Mouse (Mus musculus): ENCODE data around the gene Usp12. TPM values are rescaled to one million over a fixed set of nuclear protein-coding genes. Genes with fewer than 3 reads are reported as not detected.

The Usp12 gene
- total and polyA plus RNA-seq, 3 experiments = 24.5 TPM; not detected in 1

GRCm38 (mm10) chr5:146839760-146840159 is 45.0 kb upstream of the Usp12 start:
- H3K27ac ChIP-seq (ENCODE audit: control insufficient read depth, low read depth, low read length) = no peak overlapping the region
- H3K79me2 ChIP-seq (ENCODE audit: control insufficient read depth, insufficient read depth, low read length, poor library complexity) = peaks cover 1% of the 10 kb centered on the region; the same call in 1 of the 2 replicates
- peaks cover 6 to 12% of the 10 kb centered on the region in 2 experiments for H3K36me3 ChIP-seq (ENCODE audit: control insufficient read depth in 1 of 2, insufficient read depth in 2 of 2, low read length in 2 of 2)
- no peaks in the 10 kb centered on the region for H3K9me3 ChIP-seq (replicated peaks; ENCODE audit: insufficient read depth, low read length)
- H3K4me1 ChIP-seq (ENCODE audit: control insufficient read depth in 1 of 2, insufficient read depth in 2 of 2, low read length in 2 of 2) = peaks cover 0 to 3% of the 10 kb centered on the region in 2 experiments; a peak in 2 of 4 replicates
- DNase-seq (ENCODE audit: low read depth, low spot score) = peak; percentile 44
- H3K4me3 ChIP-seq (ENCODE audit: control insufficient read depth in 1 of 2, insufficient read depth in 1 of 2, low read depth in 2 of 2, low read length in 2 of 2) = no peak overlapping the region
- no peaks in the 10 kb centered on the region for H3K27me3 ChIP-seq (ENCODE audit: control insufficient read depth in 1 of 2, insufficient read depth in 2 of 2, low read length in 2 of 2)
- TF ChIP-seq GATA1 (IDR thresholded peaks at IDR 0.05; ENCODE audit: low read depth, low read length) (no peak), POLR2A (IDR thresholded peaks at IDR 0.05; ENCODE audit: control insufficient read depth in 1 of 2, insufficient read depth in 1 of 2, low read depth in 1 of 2, low read length in 2 of 2, poor library complexity in 1 of 2) (no peak), SMC3 (IDR thresholded peaks at IDR 0.05; ENCODE audit: low read depth, low read length) (no peak), SIN3A (IDR thresholded peaks at IDR 0.05; ENCODE audit: low read length) (no peak), POLR2AphosphoS5 (IDR thresholded peaks at IDR 0.05; ENCODE audit: borderline replicate concordance, low read depth, low read length) (no peak), EP300 (IDR thresholded peaks at IDR 0.05; ENCODE audit: low read depth in 1 of 2, low read length in 2 of 2) (no peak), CTCF (IDR thresholded peaks at IDR 0.05 in 2 of 3, conservative IDR thresholded peaks at IDR 0.05 in 1 of 3; ENCODE audit: control insufficient read depth in 1 of 3, insufficient read depth in 1 of 3, low read depth in 2 of 3, low read length in 3 of 3, poor library complexity in 1 of 3, severe bottlenecking in 1 of 3) (no peak), E2F4 (IDR thresholded peaks at IDR 0.05; ENCODE audit: borderline replicate concordance, low read depth, low read length) (no peak), MAZ (IDR thresholded peaks at IDR 0.05; ENCODE audit: low read depth, low read length) (no peak), RAD21 (IDR thresholded peaks at IDR 0.05; ENCODE audit: low read depth, low read length) (no peak), HCFC1 (IDR thresholded peaks at IDR 0.05; ENCODE audit: low read depth, low read length) (no peak), CHD1 (IDR thresholded peaks at IDR 0.05; ENCODE audit: low read depth, low read length) (no peak), RCOR1 (IDR thresholded peaks at IDR 0.05; ENCODE audit: low read depth, low read length) (no peak)
- no peak overlapping the region for H3K9ac ChIP-seq (ENCODE audit: control insufficient read depth, low read depth, low read length, poor library complexity, severe bottlenecking)

GRCm38 (mm10) chr5:146838836-146839648 is 44.2 kb upstream of the Usp12 start:
- peaks cover 0 to 9% of the 10 kb centered on the region in 2 experiments; a peak in 2 of 4 replicates for H3K4me1 ChIP-seq (ENCODE audit: control insufficient read depth in 1 of 2, insufficient read depth in 2 of 2, low read length in 2 of 2)
- H3K27ac ChIP-seq (ENCODE audit: control insufficient read depth, low read depth, low read length) = no peak overlapping the region
- no peaks in the 10 kb centered on the region for H3K27me3 ChIP-seq (ENCODE audit: control insufficient read depth in 1 of 2, insufficient read depth in 2 of 2, low read length in 2 of 2)
- H3K9ac ChIP-seq (ENCODE audit: control insufficient read depth, low read depth, low read length, poor library complexity, severe bottlenecking) = no peak overlapping the region
- H3K79me2 ChIP-seq (ENCODE audit: control insufficient read depth, insufficient read depth, low read length, poor library complexity) = peaks cover 7% of the 10 kb centered on the region
- TF ChIP-seq TBP (IDR thresholded peaks at IDR 0.05; ENCODE audit: low read depth, low read length) = peak; percentile 73
- 0 out of 2 replicates have a peak, but pooled peaks have one; percentile 32 for TF ChIP-seq ZMIZ1 (IDR thresholded peaks at IDR 0.05; ENCODE audit: low read depth, low read length)
- TF ChIP-seq POLR2AphosphoS2 (IDR thresholded peaks at IDR 0.05; ENCODE audit: low read length) = 0 out of 2 replicates have a peak, but pooled peaks have one; percentile 28
- TF ChIP-seq CTCF (IDR thresholded peaks at IDR 0.05 in 2 of 3, conservative IDR thresholded peaks at IDR 0.05 in 1 of 3; ENCODE audit: control insufficient read depth in 1 of 3, insufficient read depth in 1 of 3, low read depth in 2 of 3, low read length in 3 of 3, poor library complexity in 1 of 3, severe bottlenecking in 1 of 3) = peak in 1 of 3 experiments; percentile 1; a peak in 1 of 6 replicates
- TF ChIP-seq HCFC1 (IDR thresholded peaks at IDR 0.05; ENCODE audit: low read depth, low read length) = no peak
- 0 out of 2 replicates have a peak, but pooled peaks have one; percentile 11 for TF ChIP-seq SIN3A (IDR thresholded peaks at IDR 0.05; ENCODE audit: low read length)
- 0 out of 2 replicates have a peak, but pooled peaks have one; percentile 51 for TF ChIP-seq MAZ (IDR thresholded peaks at IDR 0.05; ENCODE audit: low read depth, low read length)
- no peak for TF ChIP-seq USF1 (IDR thresholded peaks at IDR 0.05; ENCODE audit: low read depth, low read length)
- peak; percentile 58 for DNase-seq (ENCODE audit: low read depth, low spot score)
- peaks cover 9 to 19% of the 10 kb centered on the region in 2 experiments for H3K36me3 ChIP-seq (ENCODE audit: control insufficient read depth in 1 of 2, insufficient read depth in 2 of 2, low read length in 2 of 2)
- no peak overlapping the region for H3K4me3 ChIP-seq (ENCODE audit: control insufficient read depth in 1 of 2, insufficient read depth in 1 of 2, low read depth in 2 of 2, low read length in 2 of 2)
- H3K9me3 ChIP-seq (replicated peaks; ENCODE audit: insufficient read depth, low read length) = no peaks in the 10 kb centered on the region
